Mouse (Mus musculus) stomach, postnatal 0 days (tissue): ENCODE results near the gene Cdk5rap1.

Experiments used
- CTCF ChIP-seq: IDR thresholded peaks from 2 replicates; pipeline ENCODE4 v1.5.1; 2016; ENCODE audit warnings: antibody characterized with exemption, low read depth, mild to moderate bottlenecking, moderate library complexity
- EP300 ChIP-seq: optimal IDR thresholded peaks from 2 replicates; pipeline ENCODE3; 2016; ENCODE audit warnings: antibody characterized with exemption

DNA sequence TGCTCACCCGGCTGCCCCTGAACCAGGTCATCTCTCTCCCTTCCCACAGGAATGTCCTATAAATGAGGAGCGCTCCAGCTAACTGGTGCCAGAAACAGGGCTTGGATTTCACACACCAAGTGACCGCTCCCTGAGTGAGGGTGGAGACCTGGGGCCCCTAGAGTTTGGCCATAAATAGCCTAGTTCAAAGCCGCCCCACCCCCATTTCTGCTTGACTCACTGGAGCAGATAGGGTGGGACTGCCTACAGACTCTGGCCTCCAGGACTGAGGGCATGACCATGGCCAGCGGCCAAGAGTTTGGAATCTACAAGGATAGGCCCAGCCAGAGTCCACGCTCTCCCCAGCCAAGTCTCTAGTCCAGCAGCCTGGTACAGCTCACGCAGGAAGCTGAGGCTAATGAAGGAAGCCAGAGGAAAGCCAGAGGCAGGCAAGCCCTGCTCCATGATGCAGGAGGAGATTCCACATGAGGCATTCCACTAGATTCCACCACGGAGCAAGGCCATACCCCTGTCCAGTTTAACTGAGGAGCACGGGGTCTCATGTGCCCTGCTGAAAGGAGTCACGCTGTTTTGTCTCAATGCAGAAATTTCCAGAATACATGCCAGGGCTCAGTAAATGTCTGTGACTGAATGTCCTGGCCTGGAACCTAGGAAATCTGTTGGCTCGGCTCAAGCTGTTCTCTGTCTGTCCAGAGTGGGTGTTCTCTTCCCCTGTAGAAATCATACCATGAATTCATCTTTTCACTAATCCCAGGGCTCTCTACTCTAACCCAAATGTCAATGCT lies 17.6 kb upstream of the Cdk5rap1 start:
- TF ChIP-seq CTCF, result no peak
- no peak for TF ChIP-seq EP300
